ENCODE assay signal across 28 mouse cellular contexts in genomic region chr15:81192316-81192715, GRCm38 (mm10). TPM values are rescaled to one million over a fixed set of nuclear protein-coding genes. Genes with fewer than 3 reads are reported as not detected.
DNase-seq lines count a peak whose midpoint lies in the region; ATAC-seq and TF ChIP-seq lines count a peak whose summit lies in the region.
"Had no signal": no experiment of that assay in that cellular context is flagged by ENCODE, and none has a peak within 500 bp of the region (broad histone marks: within the 10 kb centered on the region; RNA-seq: fewer than 3 reads in every experiment).

No protein-coding gene starts in this region.

- no peak overlapping the region for H3K27ac ChIP-seq in intestine, postnatal 0 days (ENCODE audit: low read depth, low read length)
- H3K27ac ChIP-seq: heart, adult 2 months; heart, embryonic 13.5 days; hindbrain, embryonic 13.5 days; limb, embryonic 12.5 days; macrophage had no signal

- H3ac ChIP-seq in myocyte (ENCODE audit: control insufficient read depth, insufficient read length), result no peak overlapping the region

- H3K4me3 ChIP-seq in myocyte, result no peak overlapping the region
- no peak overlapping the region for H3K4me3 ChIP-seq in intestine, postnatal 0 days (ENCODE audit: low read depth, low read length)
- H3K4me3 ChIP-seq: heart, adult 2 months; heart, embryonic 13.5 days; layer of hippocampus, adult 2 months had no signal

- ATAC-seq in intestine, postnatal 0 days, result no peak
- ATAC-seq: forebrain, embryonic 16.5 days; inflammation-experienced regulatory T-cells, adult 6 months; liver, postnatal 0 days; lung, postnatal 0 days; midbrain, embryonic 16.5 days had no signal

- 88% methylated on average over 5 of the region's 5 CpGs for WGBS in intestine, postnatal 0 days

- no peaks in the 10 kb centered on the region for H3K4me1 ChIP-seq in intestine, postnatal 0 days (replicated peaks; ENCODE audit: control insufficient read depth, insufficient read depth, low read length)

- peak overlapping the region; percentile 90 for H3K4me2 ChIP-seq in myocyte (ENCODE audit: low read depth)
- H3K4me2 ChIP-seq in intestine, postnatal 0 days (replicated peaks; ENCODE audit: low read depth), result no peak overlapping the region
- H3K4me2 ChIP-seq: embryonic facial prominence, embryonic 15.5 days; liver, embryonic 11.5 days had no signal

- no peak overlapping the region for H3K9ac ChIP-seq in intestine, postnatal 0 days (ENCODE audit: low read depth, low read length)
- H3K9ac ChIP-seq: embryonic facial prominence, embryonic 15.5 days; heart, embryonic 13.5 days; hindbrain, embryonic 13.5 days; limb, embryonic 12.5 days; liver, postnatal 0 days had no signal

- no peaks in the 10 kb centered on the region for H3K36me3 ChIP-seq in myocyte (ENCODE audit: control insufficient read depth, insufficient read depth)
- H3K36me3 ChIP-seq in intestine, postnatal 0 days (ENCODE audit: control insufficient read depth, insufficient read depth), result 0 out of 2 replicates have a peak, but pooled peaks cover 3% of the 10 kb centered on the region
- H3K36me3 ChIP-seq: embryonic facial prominence, embryonic 15.5 days; heart, embryonic 13.5 days had no signal

- TF ChIP-seq CTCF in intestine, postnatal 0 days (IDR thresholded peaks at IDR 0.05; ENCODE audit: low read depth), result no peak

- no peaks in the 10 kb centered on the region for H3K27me3 ChIP-seq in myocyte (ENCODE audit: control insufficient read depth, insufficient read depth, insufficient read length)
- H3K27me3 ChIP-seq in intestine, postnatal 0 days (replicated peaks; ENCODE audit: control insufficient read depth, insufficient read depth, low read length), result no peaks in the 10 kb centered on the region
- H3K27me3 ChIP-seq: embryonic facial prominence, embryonic 15.5 days; heart, embryonic 13.5 days; hindbrain, embryonic 13.5 days; limb, embryonic 12.5 days had no signal

- peaks cover 30% of the 10 kb centered on the region for H3K79me2 ChIP-seq in myocyte (ENCODE audit: control insufficient read depth, insufficient read depth)

- DNase-seq in 3134 (ENCODE audit: extremely low read depth, insufficient read length, low spot score) (peak; percentile 68), 3T3-L1 (ENCODE audit: low read depth, low spot score) (peak; percentile 88)
- DNase-seq in adrenal gland, postnatal 14 days, result peak; percentile 59
- DNase-seq in frontal cortex, postnatal 10 days (ENCODE audit: low spot score in 2 of 2), result no peak
- DNase-seq in embryo, embryonic 10 days (ENCODE audit: low spot score), result no peak
- DNase-seq: cerebellum, adult 9-10 months; gastrocnemius, postnatal 14 days; heart, adult 2 months; heart, postnatal 14 days; kidney, adult 2 months; kidney, postnatal 10 days; liver, postnatal 0 days; right cerebral cortex, postnatal 4 days; thymus, postnatal 14 days had no signal

- H3K9me3 ChIP-seq in intestine, postnatal 0 days (ENCODE audit: control insufficient read depth), result no peaks in the 10 kb centered on the region
- H3K9me3 ChIP-seq: embryonic facial prominence, embryonic 15.5 days; forebrain, embryonic 10.5 days; heart, embryonic 13.5 days; hindbrain, embryonic 13.5 days; limb, embryonic 12.5 days had no signal

- no peak for TF ChIP-seq POLR2A in myocyte (IDR thresholded peaks at IDR 0.05; ENCODE audit: insufficient read length, low read depth)

TF ChIP-seq in myocyte, 11 proteins besides CTCF, POLR2A, EP300 and RAD21:
- TF ChIP-seq MYOD1 (IDR thresholded peaks at IDR 0.05; ENCODE audit: control insufficient read depth in 1 of 3, insufficient read length in 2 of 3, low read depth in 2 of 3) (no peak), E2F4 (IDR thresholded peaks at IDR 0.05; ENCODE audit: insufficient read depth) (no peak), MYOG (IDR thresholded peaks at IDR 0.05; ENCODE audit: control insufficient read depth in 1 of 3, insufficient read depth in 1 of 3, insufficient read length in 2 of 3, low read depth in 2 of 3) (no peak), SRF (IDR thresholded peaks at IDR 0.05; ENCODE audit: control insufficient read depth, insufficient read length, low read depth) (no peak), TCF12 (IDR thresholded peaks at IDR 0.05; ENCODE audit: insufficient read depth, poor library complexity, severe bottlenecking) (no peak), POLR2AphosphoS2 (IDR thresholded peaks at IDR 0.05; ENCODE audit: insufficient read length, low read depth) (no peak), TCF3 (IDR thresholded peaks at IDR 0.05; ENCODE audit: insufficient read length, low read depth) (no peak), CEBPB (IDR thresholded peaks at IDR 0.05; ENCODE audit: insufficient read depth, poor library complexity, severe bottlenecking) (no peak), MAX (IDR thresholded peaks at IDR 0.05; ENCODE audit: low read depth) (no peak), USF1 (IDR thresholded peaks at IDR 0.05; ENCODE audit: low read depth) (no peak), REST (IDR thresholded peaks at IDR 0.05; ENCODE audit: insufficient read depth, insufficient read length) (no peak)
TF ChIP-seq in myocyte: peak in this region for 0.

RNA-seq across cellular contexts. Expression of gene Mrtfa, which starts 1.8 kb away (rescaled TPM):
- total RNA-seq in adrenal gland, postnatal 14 days (2021), result 23.4 and 32.1 TPM in 2 replicates
- polyA plus RNA-seq in myocyte (2012; fragmentation: generic; extraction: Trizol), result 36.0 TPM
- polyA plus RNA-seq in intestine, postnatal 0 days (2015; fragmentation: Nextera tagmentation; extraction: Ambion mirVana), result 9.0 and 10.3 TPM in 2 replicates

RNA-seq across cellular contexts. Expression of gene Mchr1, which starts 43.0 kb away (rescaled TPM):
- total RNA-seq in adrenal gland, postnatal 14 days (2021), result 0.26 and 0.33 TPM in 2 replicates
- 0.44 TPM for polyA plus RNA-seq in myocyte (2012; fragmentation: generic; extraction: Trizol)
- 1.5 and 2.1 TPM in 2 replicates for polyA plus RNA-seq in intestine, postnatal 0 days (2015; fragmentation: Nextera tagmentation; extraction: Ambion mirVana)
- total RNA-seq: heart, adult 2 months; heart, postnatal 14 days had no signal
- polyA plus RNA-seq: forebrain, embryonic 10.5 days; heart, adult 2 months; inflammation-experienced regulatory T-cells, adult 6 months; macrophage had no signal

Comparison
In these comparisons a context has a peak if more than half of its experiments do, and no peak if none do; other contexts are left out.
1. DNase-seq: peak in 3134 (single experiment), 3T3-L1 (single experiment) and adrenal gland, postnatal 14 days (single experiment); none in frontal cortex, postnatal 10 days (0 of 2) and embryo, embryonic 10 days (single experiment).